Mouse (Mus musculus) heart, embryonic 14.5 days (tissue): ENCODE measurements around the gene Klc4. TPM values are rescaled to one million over a fixed set of nuclear protein-coding genes. Genes with fewer than 3 reads are reported as not detected.

ENCODE experiments used
- ATAC-seq: fragments of 200-750 bp; cut with Nextera tagmentation; 2 replicates; pipeline ENCODE4 v1.8.0; 2017; ENCODE audit warnings: low read depth, moderate TSS enrichment; ENCODE audit not compliant: insufficient number of reproducible peaks, insufficient read depth, low FRiP score
- H3K27ac ChIP-seq, 2 experiments: fragments of 200-500 bp in 1 of 2; fragments of 300-500 bp in 1 of 2; sonication (generic) in 1 of 2; replicated peaks in 1 of 2; 2 replicates each; pipeline ENCODE4 v1.5.1; 2012 to 2014; ENCODE audit warnings: low read depth in 2 of 2, low read length in 2 of 2, control low read depth in 1 of 2, mild to moderate bottlenecking in 1 of 2, mixed read lengths in 1 of 2; ENCODE audit not compliant: control insufficient read depth in 1 of 2, insufficient read depth in 1 of 2
- H3K27me3 ChIP-seq: fragments of 300-500 bp; sonication (generic); 2 replicates; pipeline ENCODE4 v1.6.1; 2014; ENCODE audit warnings: mild to moderate bottlenecking, low read length, control low read depth; ENCODE audit not compliant: control insufficient read depth, insufficient read depth
- H3K36me3 ChIP-seq: fragments of 300-500 bp; sonication (generic); 2 replicates; pipeline ENCODE4 v1.6.1; 2014; ENCODE audit warnings: mild to moderate bottlenecking, control low read depth, low read length, mixed read lengths; ENCODE audit not compliant: control insufficient read depth, insufficient read depth
- H3K4me1 ChIP-seq, 2 experiments: fragments of 200-500 bp in 1 of 2; fragments of 300-500 bp in 1 of 2; sonication (generic) in 1 of 2; 2 replicates each; pipeline ENCODE4 v1.6.1; 2012 to 2014; ENCODE audit warnings: low read length in 2 of 2, control low read depth in 1 of 2, mixed read lengths in 1 of 2; ENCODE audit not compliant: control insufficient read depth in 2 of 2, insufficient read depth in 2 of 2
- H3K4me2 ChIP-seq: fragments of 300-500 bp; sonication (generic); 2 replicates; pipeline ENCODE4 v1.6.1; 2014; ENCODE audit warnings: mild to moderate bottlenecking, low read length
- H3K4me3 ChIP-seq, 2 experiments: fragments of 200-500 bp in 1 of 2; fragments of 300-500 bp in 1 of 2; sonication (generic) in 1 of 2; 2 replicates each; pipeline ENCODE4 v1.5.1; 2012 to 2014; ENCODE audit warnings: low read length in 2 of 2, mild to moderate bottlenecking in 2 of 2, control low read depth in 1 of 2, low read depth in 1 of 2, moderate library complexity in 1 of 2; ENCODE audit not compliant: control insufficient read depth in 1 of 2, insufficient read depth in 1 of 2
- H3K9ac ChIP-seq: fragments of 300-500 bp; sonication (generic); 2 replicates; pipeline ENCODE4 v1.6.1; 2014; ENCODE audit warnings: mild to moderate bottlenecking, low read length
- H3K9me3 ChIP-seq: fragments of 300-500 bp; sonication (generic); 2 replicates; pipeline ENCODE4 v1.6.1; 2016; ENCODE audit warnings: low read length, control low read depth; ENCODE audit not compliant: control insufficient read depth
- WGBS: fragments of 180-500 bp; shearing (Covaris S2); extraction: QIAGEN DNeasy Blood & Tissue Kit; methylation state at CpG from one replicate; pipeline ENCODE4 v1.1.7; 2014; 5-methylcytosine and 5-hydroxymethylcytosine counted together
- polyA plus RNA-seq: library from polyadenylated mRNA; unstranded; fragments of >200 nt; fragmentation: Nextera tagmentation; extraction: Ambion mirVana; gene quantifications from 2 replicates; pipeline ENCODE4 v1.2.1, GENCODE M21; 2014

Klc4 gene
- polyA plus RNA-seq, 1 experiment from 2014 or later: 21.4 TPM

GRCm38 (mm10) chr17:46605126-46605525 is 40.7 kb downstream of the Klc4 start:
- no peak for ATAC-seq
- Histone ChIP-seq H3K36me3 (no peaks in the 10 kb centered on the region), H3K4me3 (no peak overlapping the region), H3K9ac (no peak overlapping the region), H3K27me3 (no peaks in the 10 kb centered on the region), H3K4me2 (no peak overlapping the region), H3K27ac (0 out of 4 replicates have a peak overlapping the region, but pooled peaks of 1 of the 2 experiments have one; percentile 1), H3K4me1 (peaks cover 20 to 32% of the 10 kb centered on the region in 2 experiments), H3K9me3 (no peaks in the 10 kb centered on the region)
- 81% methylated on average over 5 of the region's 5 CpGs for WGBS

GRCm38 (mm10) chr17:46603229-46603628 is 42.6 kb downstream of the Klc4 start:
- WGBS: 98% methylated on average over 4 of the region's 4 CpGs
- Histone ChIP-seq H3K4me3 (no peak overlapping the region), H3K4me2 (no peak overlapping the region), H3K36me3 (0 out of 2 replicates have a peak, but pooled peaks cover under 1% of the 10 kb centered on the region), H3K27me3 (no peaks in the 10 kb centered on the region), H3K9me3 (no peaks in the 10 kb centered on the region), H3K27ac (no peak overlapping the region), H3K9ac (no peak overlapping the region), H3K4me1 (peaks cover 16 to 28% of the 10 kb centered on the region in 2 experiments)
- no peak for ATAC-seq

- WGBS: 44% methylated on average over 9 of the region's 9 CpGs
- Histone ChIP-seq H3K4me2 (no peak overlapping the region), H3K36me3 (0 out of 2 replicates have a peak, but pooled peaks cover 11% of the 10 kb centered on the region), H3K4me1 (peaks cover 16 to 31% of the 10 kb centered on the region in 2 experiments), H3K27ac (peak overlapping the region; percentile 47 to 72; a peak in 3 of 4 replicates), H3K9me3 (no peaks in the 10 kb centered on the region), H3K9ac (no peak overlapping the region), H3K4me3 (no peak overlapping the region), H3K27me3 (no peaks in the 10 kb centered on the region)
- ATAC-seq: no peak; the same call in 1 of the 2 replicates
These were observed 43.6 kb downstream of the Klc4 start for GRCm38 (mm10) chr17:46602212-46602611.

- H3K9me3 ChIP-seq: no peaks in the 10 kb centered on the region
- 0 out of 2 replicates have a peak, but pooled peaks cover 18% of the 10 kb centered on the region for H3K36me3 ChIP-seq
- H3K27me3 ChIP-seq: no peaks in the 10 kb centered on the region
- H3K4me1 ChIP-seq: peaks cover 16 to 32% of the 10 kb centered on the region in 2 experiments
- ATAC-seq: no peak
- 87% methylated on average over 2 of the region's 2 CpGs for WGBS
- H3K4me3 ChIP-seq: no peak overlapping the region
- H3K9ac ChIP-seq: no peak overlapping the region
- H3K27ac ChIP-seq: no peak overlapping the region
- H3K4me2 ChIP-seq: no peak overlapping the region
These were observed 45.3 kb downstream of the Klc4 start for GRCm38 (mm10) chr17:46600569-46600968.

- ATAC-seq: no peak
- WGBS: 81% methylated on average over 4 of the region's 4 CpGs
- Histone ChIP-seq H3K9me3 (no peaks in the 10 kb centered on the region), H3K4me2 (no peak overlapping the region), H3K36me3 (0 out of 2 replicates have a peak, but pooled peaks cover 18% of the 10 kb centered on the region), H3K27me3 (no peaks in the 10 kb centered on the region), H3K4me3 (no peak overlapping the region), H3K27ac (no peak overlapping the region), H3K4me1 (peaks cover 20 to 35% of the 10 kb centered on the region in 2 experiments), H3K9ac (no peak overlapping the region)
These were observed 46.9 kb downstream of the Klc4 start for GRCm38 (mm10) chr17:46598963-46599362.

- Histone ChIP-seq H3K4me3 (no peak overlapping the region), H3K9me3 (no peaks in the 10 kb centered on the region), H3K27ac (no peak overlapping the region), H3K4me1 (peaks cover 24 to 35% of the 10 kb centered on the region in 2 experiments), H3K36me3 (0 out of 2 replicates have a peak, but pooled peaks cover 18% of the 10 kb centered on the region), H3K4me2 (no peak overlapping the region), H3K27me3 (no peaks in the 10 kb centered on the region), H3K9ac (no peak overlapping the region)
- ATAC-seq: no peak
- WGBS: 73% methylated on average over 11 of the region's 11 CpGs
These were observed 47.9 kb downstream of the Klc4 start for GRCm38 (mm10) chr17:46597956-46598355.

GRCm38 (mm10) chr17:46595336-46595735 is 50.5 kb downstream of the Klc4 start:
- no peaks in the 10 kb centered on the region for H3K27me3 ChIP-seq
- ATAC-seq: no peak
- H3K9ac ChIP-seq: peak overlapping the region; percentile 9
- no peak overlapping the region for H3K4me3 ChIP-seq
- WGBS: 87% methylated on average over 6 of the region's 6 CpGs
- peak overlapping the region; percentile 69 to 73; a peak in 3 of 4 replicates for H3K27ac ChIP-seq
- H3K36me3 ChIP-seq: peaks cover 31% of the 10 kb centered on the region
- no peak overlapping the region for H3K4me2 ChIP-seq
- peaks cover 15 to 26% of the 10 kb centered on the region in 2 experiments for H3K4me1 ChIP-seq
- no peaks in the 10 kb centered on the region for H3K9me3 ChIP-seq

GRCm38 (mm10) chr17:46594606-46595005 is 51.2 kb downstream of the Klc4 start:
- Histone ChIP-seq H3K4me3 (no peak overlapping the region), H3K4me2 (no peak overlapping the region), H3K27ac (peak overlapping the region; percentile 69 to 73), H3K4me1 (peaks cover 15 to 26% of the 10 kb centered on the region in 2 experiments), H3K9me3 (no peaks in the 10 kb centered on the region), H3K27me3 (no peaks in the 10 kb centered on the region), H3K36me3 (peaks cover 38% of the 10 kb centered on the region), H3K9ac (peak overlapping the region; percentile 9)
- ATAC-seq: no peak
- 11% methylated on average over 9 of the region's 9 CpGs for WGBS
